Mouse (Mus musculus): Measurements from ENCODE around the gene Lce3b. TPM values are rescaled to one million over a fixed set of nuclear protein-coding genes. Genes with fewer than 3 reads are reported as not detected.
A peak's percentile ranks its signal among the peaks of the same experiment; 100 is the strongest.

The Lce3b gene
- polyA plus RNA-seq (2015; fragmentation: Nextera tagmentation; extraction: Ambion mirVana): not detected in 2 replicates

DNA sequence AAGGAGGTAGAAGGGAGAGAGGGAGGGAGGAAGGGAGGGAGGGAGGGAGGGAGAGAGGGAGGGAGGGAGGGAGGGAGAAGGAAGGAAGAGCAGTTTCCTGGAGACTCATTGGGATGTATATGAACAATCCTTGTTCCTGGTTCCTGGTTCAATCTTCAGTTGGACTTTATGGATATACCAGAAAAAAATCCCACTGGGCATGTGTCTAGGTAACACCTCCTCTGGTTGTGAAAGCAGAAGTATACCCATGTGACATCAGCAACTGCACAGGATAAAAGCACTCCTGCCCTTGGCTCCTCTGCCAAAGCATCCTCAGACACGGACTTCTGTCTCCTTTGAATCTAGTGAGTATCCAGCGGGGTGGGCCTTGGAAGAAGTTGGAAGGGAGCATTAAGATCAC lies at the start of gene Lce3b:
Gene Lce3b, plus strand, starts transcription at position 301 of the 400 bp plus-strand sequence.
- no peak within 1 kb of the TSS for H3K9ac ChIP-seq
- no peak for ATAC-seq (replicated peaks)
- no peaks in the 10 kb centered on the region for H3K36me3 ChIP-seq (replicated peaks)
- H3K4me1 ChIP-seq: no peaks in the 10 kb centered on the region
- H3K9me3 ChIP-seq: no peaks in the 10 kb centered on the region
- WGBS: 62% methylated on average over 2 of the region's 2 CpGs
- no peaks in the 10 kb centered on the region for H3K27me3 ChIP-seq (replicated peaks)
- H3K4me2 ChIP-seq: no peak within 1 kb of the TSS
- H3K27ac ChIP-seq: no peak within 1 kb of the TSS
- H3K4me3 ChIP-seq: no peak within 1 kb of the TSS

DNA sequence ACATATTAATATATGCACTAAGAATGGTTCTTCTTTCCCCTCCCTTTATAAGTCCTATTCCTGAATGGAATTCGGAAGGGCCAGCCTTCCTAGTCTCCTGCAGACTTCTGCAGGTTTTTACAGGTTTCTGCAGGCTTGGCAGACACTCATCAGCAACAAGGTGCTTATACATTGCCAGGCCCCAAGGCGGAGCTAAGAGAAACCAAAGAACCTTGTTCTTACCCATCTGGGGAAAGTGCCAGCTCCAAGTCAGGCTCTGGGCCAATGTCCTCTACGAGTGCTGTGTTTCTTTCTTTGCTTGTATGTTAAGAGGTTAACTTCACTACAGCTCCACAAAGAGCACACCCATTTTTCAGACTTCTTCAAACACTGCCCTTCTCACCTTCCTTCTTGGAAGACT lies 38.7 kb upstream of the Lce3b start:
- 77% methylated on average over 3 of the region's 3 CpGs for WGBS
- H3K4me1 ChIP-seq: no peaks in the 10 kb centered on the region
- no peak overlapping the region for H3K4me2 ChIP-seq
- no peak for ATAC-seq (replicated peaks)
- H3K9ac ChIP-seq: no peak overlapping the region
- no peaks in the 10 kb centered on the region for H3K36me3 ChIP-seq (replicated peaks)
- no peaks in the 10 kb centered on the region for H3K27me3 ChIP-seq (replicated peaks)
- no peaks in the 10 kb centered on the region for H3K9me3 ChIP-seq
- no peak overlapping the region for H3K27ac ChIP-seq
- no peak overlapping the region for H3K4me3 ChIP-seq

- no peaks in the 10 kb centered on the region for H3K9me3 ChIP-seq
- H3K27ac ChIP-seq: no peak overlapping the region
- no peak overlapping the region for H3K4me2 ChIP-seq
- no peak overlapping the region for H3K9ac ChIP-seq
- H3K4me3 ChIP-seq: no peak overlapping the region
- no peaks in the 10 kb centered on the region for H3K4me1 ChIP-seq
- H3K36me3 ChIP-seq (replicated peaks): no peaks in the 10 kb centered on the region
- WGBS: 35% methylated on average over 1 of the region's 1 CpGs
- no peaks in the 10 kb centered on the region for H3K27me3 ChIP-seq (replicated peaks)
- ATAC-seq (replicated peaks): no peak
These were observed 38.3 kb upstream of the Lce3b start for GRCm38 (mm10) chr3:92894489-92894888.

DNA sequence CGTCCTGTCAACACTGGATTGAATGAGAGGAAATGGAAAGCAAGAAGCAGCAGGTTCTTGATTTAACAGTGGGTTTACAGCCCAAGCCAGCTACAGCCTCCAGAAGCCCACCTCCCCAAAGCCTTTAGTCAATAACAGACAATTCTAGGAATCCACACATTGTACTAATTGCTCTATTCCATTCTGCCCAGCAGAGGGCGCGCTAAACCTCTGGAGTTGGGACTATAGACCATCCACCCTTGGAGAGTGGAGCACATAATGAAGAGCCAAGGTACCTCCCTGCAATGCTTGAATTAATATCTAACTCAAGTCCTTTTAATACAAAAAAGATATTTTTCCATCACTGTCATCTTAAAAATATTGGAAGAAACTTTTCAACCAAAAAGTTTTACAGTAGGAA lies 29.8 kb upstream of the Lce3b start:
- H3K4me2 ChIP-seq: no peak overlapping the region
- H3K9me3 ChIP-seq: no peaks in the 10 kb centered on the region
- no peak overlapping the region for H3K9ac ChIP-seq
- H3K4me3 ChIP-seq: no peak overlapping the region
- ATAC-seq (replicated peaks): no peak
- no peak overlapping the region for H3K27ac ChIP-seq
- no peaks in the 10 kb centered on the region for H3K27me3 ChIP-seq (replicated peaks)
- no peaks in the 10 kb centered on the region for H3K36me3 ChIP-seq (replicated peaks)
- 25% methylated on average over 3 of the region's 3 CpGs for WGBS
- no peaks in the 10 kb centered on the region for H3K4me1 ChIP-seq

- H3K9me3 ChIP-seq: no peaks in the 10 kb centered on the region
- no peaks in the 10 kb centered on the region for H3K27me3 ChIP-seq (replicated peaks)
- 37% methylated on average over 4 of the region's 4 CpGs for WGBS
- ATAC-seq (replicated peaks): peak; percentile 50; the same call in 1 of the 2 replicates
- no peak overlapping the region for H3K27ac ChIP-seq
- H3K4me2 ChIP-seq: no peak overlapping the region
- H3K9ac ChIP-seq: no peak overlapping the region
- H3K36me3 ChIP-seq (replicated peaks): no peaks in the 10 kb centered on the region
- no peaks in the 10 kb centered on the region for H3K4me1 ChIP-seq
- H3K4me3 ChIP-seq: no peak overlapping the region
These were observed 29.1 kb upstream of the Lce3b start for GRCm38 (mm10) chr3:92903640-92904039.

- Histone ChIP-seq H3K4me2 (no peak overlapping the region), H3K27ac (no peak overlapping the region), H3K4me1 (no peaks in the 10 kb centered on the region), H3K4me3 (no peak overlapping the region), H3K36me3 (replicated peaks) (no peaks in the 10 kb centered on the region), H3K27me3 (replicated peaks) (no peaks in the 10 kb centered on the region), H3K9ac (no peak overlapping the region), H3K9me3 (no peaks in the 10 kb centered on the region)
- 67% methylated on average over 3 of the region's 3 CpGs for WGBS
- ATAC-seq (replicated peaks): no peak
These were observed 27.6 kb upstream of the Lce3b start for GRCm38 (mm10) chr3:92905182-92905581.

DNA sequence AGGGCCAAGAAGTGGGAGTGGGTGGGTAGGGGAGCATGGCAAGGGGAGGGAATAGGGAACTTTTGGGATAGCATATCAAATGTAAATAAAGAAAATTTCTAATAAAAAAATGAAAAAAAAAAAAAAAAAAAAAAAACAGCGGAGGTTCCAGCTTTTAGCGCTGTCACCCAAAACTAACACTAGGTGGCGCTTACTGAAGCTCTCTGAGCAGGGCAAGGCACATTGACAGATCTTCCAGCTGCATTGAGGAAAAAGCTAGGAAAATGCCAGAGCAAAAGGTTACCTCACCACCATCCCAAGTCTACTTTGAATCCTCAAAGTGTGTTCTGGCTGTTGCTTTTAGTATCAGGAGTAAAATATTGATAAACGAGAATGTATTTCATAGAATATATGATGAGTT lies 25.2 kb upstream of the Lce3b start:
- no peak; the same call in 1 of the 2 replicates for ATAC-seq (replicated peaks)
- 28% methylated on average over 4 of the region's 4 CpGs for WGBS
- no peak overlapping the region for H3K9ac ChIP-seq
- no peaks in the 10 kb centered on the region for H3K9me3 ChIP-seq
- no peaks in the 10 kb centered on the region for H3K27me3 ChIP-seq (replicated peaks)
- no peak overlapping the region for H3K4me3 ChIP-seq
- no peak overlapping the region for H3K4me2 ChIP-seq
- no peaks in the 10 kb centered on the region for H3K4me1 ChIP-seq
- H3K36me3 ChIP-seq (replicated peaks): no peaks in the 10 kb centered on the region
- no peak overlapping the region for H3K27ac ChIP-seq

GRCm38 (mm10) chr3:92920364-92920763 lies 12.4 kb upstream of the Lce3b start:
- Histone ChIP-seq H3K4me3 (no peak overlapping the region), H3K36me3 (replicated peaks) (no peaks in the 10 kb centered on the region), H3K9me3 (no peaks in the 10 kb centered on the region), H3K9ac (no peak overlapping the region), H3K4me2 (no peak overlapping the region), H3K27ac (no peak overlapping the region), H3K27me3 (replicated peaks) (no peaks in the 10 kb centered on the region), H3K4me1 (no peaks in the 10 kb centered on the region)
- WGBS: 59% methylated on average over 4 of the region's 4 CpGs
- no peak for ATAC-seq (replicated peaks)

DNA sequence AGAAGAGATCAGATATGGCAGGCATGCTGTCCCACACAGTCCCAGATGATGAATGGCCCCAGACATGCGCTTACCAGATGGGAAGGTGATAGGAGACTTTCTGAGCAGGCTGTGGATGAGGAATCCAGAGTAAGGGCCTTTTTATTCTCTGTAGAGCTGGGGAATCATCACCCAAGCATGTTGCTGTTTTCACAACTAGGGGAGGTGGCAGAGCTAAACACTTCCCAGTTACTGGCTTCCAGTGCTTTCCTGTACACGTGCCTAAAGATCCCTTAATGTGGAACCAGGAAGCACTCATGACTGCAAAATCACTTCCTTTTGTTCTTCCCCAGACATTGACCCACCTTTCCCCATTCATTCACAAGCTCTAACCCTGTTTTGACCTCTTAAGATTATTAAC lies 6.6 kb upstream of the Lce3b start, which contains the start of gene Lce3a:
Gene Lce3a, minus strand, starts transcription at position 101 of the 400 bp plus-strand sequence.
- no peaks in the 10 kb centered on the region for H3K4me1 ChIP-seq
- H3K27me3 ChIP-seq (replicated peaks): no peaks in the 10 kb centered on the region
- no peak within 1 kb of the TSS for H3K27ac ChIP-seq
- H3K4me3 ChIP-seq: no peak within 1 kb of the TSS
- ATAC-seq (replicated peaks): no peak
- no peak within 1 kb of the TSS for H3K4me2 ChIP-seq
- H3K36me3 ChIP-seq (replicated peaks): no peaks in the 10 kb centered on the region
- H3K9ac ChIP-seq: no peak within 1 kb of the TSS
- H3K9me3 ChIP-seq: no peaks in the 10 kb centered on the region
- WGBS: 80% methylated on average over 2 of the region's 2 CpGs

- WGBS: 69% methylated on average over 1 of the region's 1 CpGs
- ATAC-seq (replicated peaks): no peak
These were observed 11.4 kb downstream of the Lce3b start, which contains the start of gene Lce3c for GRCm38 (mm10) chr3:92944186-92944585. TSS of gene Lce3c (plus strand) at chr3:92944486.

GRCm38 (mm10) chr3:92957090-92957489 lies 24.3 kb downstream of the Lce3b start, which contains the start of gene Lce3d:
TSS of gene Lce3d (plus strand) at chr3:92957390.
- Histone ChIP-seq H3K9ac (no peak within 1 kb of the TSS), H3K27me3 (replicated peaks) (no peaks in the 10 kb centered on the region), H3K4me1 (no peaks in the 10 kb centered on the region), H3K4me2 (no peak within 1 kb of the TSS), H3K36me3 (replicated peaks) (no peaks in the 10 kb centered on the region), H3K9me3 (no peaks in the 10 kb centered on the region), H3K27ac (no peak within 1 kb of the TSS), H3K4me3 (no peak within 1 kb of the TSS)
- 84% methylated on average over 1 of the region's 1 CpGs for WGBS
- ATAC-seq (replicated peaks): no peak

More at GRCm38 (mm10) chr3:92944186-92944585, 11.4 kb downstream of the Lce3b start, which contains the start of gene Lce3c:
- Histone ChIP-seq H3K9ac (no peak within 1 kb of the TSS), H3K9me3 (no peaks in the 10 kb centered on the region), H3K4me3 (no peak within 1 kb of the TSS), H3K4me2 (no peak within 1 kb of the TSS), H3K27ac (no peak within 1 kb of the TSS), H3K27me3 (replicated peaks) (no peaks in the 10 kb centered on the region), H3K36me3 (replicated peaks) (no peaks in the 10 kb centered on the region), H3K4me1 (no peaks in the 10 kb centered on the region)

- H3K9ac ChIP-seq: no peak within 1 kb of the TSS
- no peaks in the 10 kb centered on the region for H3K9me3 ChIP-seq
- 89% methylated on average over 2 of the region's 2 CpGs for WGBS
- no peaks in the 10 kb centered on the region for H3K27me3 ChIP-seq (replicated peaks)
- no peak within 1 kb of the TSS for H3K4me3 ChIP-seq
- ATAC-seq (replicated peaks): no peak
- H3K27ac ChIP-seq: no peak within 1 kb of the TSS
- H3K4me1 ChIP-seq: no peaks in the 10 kb centered on the region
- no peaks in the 10 kb centered on the region for H3K36me3 ChIP-seq (replicated peaks)
- H3K4me2 ChIP-seq: no peak within 1 kb of the TSS
These were observed 34.0 kb downstream of the Lce3b start, which contains the start of gene Lce3e for GRCm38 (mm10) chr3:92966761-92967160. TSS of gene Lce3e (plus strand) at chr3:92967061.

GRCm38 (mm10) chr3:92978484-92978883 lies 45.7 kb downstream of the Lce3b start:
- H3K9me3 ChIP-seq: no peaks in the 10 kb centered on the region
- H3K4me1 ChIP-seq: no peaks in the 10 kb centered on the region
- no peak overlapping the region for H3K4me2 ChIP-seq
- H3K27me3 ChIP-seq (replicated peaks): no peaks in the 10 kb centered on the region
- no peak overlapping the region for H3K9ac ChIP-seq
- H3K36me3 ChIP-seq (replicated peaks): no peaks in the 10 kb centered on the region
- H3K4me3 ChIP-seq: no peak overlapping the region
- no peak overlapping the region for H3K27ac ChIP-seq
- WGBS: 56% methylated on average over 2 of the region's 2 CpGs
- no peak for ATAC-seq (replicated peaks)

Measured in midbrain, embryonic 15.5 days (tissue).